In the genomic region with DNA sequence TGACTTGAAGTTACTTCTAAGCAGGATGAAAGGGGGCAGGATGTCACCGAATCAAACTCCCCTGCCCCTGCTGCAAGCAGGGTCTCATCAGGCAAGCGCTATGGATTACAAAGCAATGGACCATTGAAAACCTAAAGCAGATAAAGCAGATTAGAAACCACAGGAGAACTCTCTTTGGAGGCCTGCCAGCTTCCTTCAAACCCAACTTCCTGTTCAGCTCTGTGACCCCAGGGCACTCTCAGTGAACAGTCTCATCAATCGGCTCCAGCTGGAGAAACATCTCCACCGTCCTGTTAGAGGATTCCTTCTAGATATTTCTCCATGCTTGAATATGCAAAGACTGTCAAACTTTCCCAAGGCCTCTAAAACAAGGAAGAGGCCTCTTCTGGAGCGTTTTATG, we compare ENCODE assay signal across 8 mouse cellular contexts.
DNase-seq lines count a peak whose midpoint lies in the region; ATAC-seq lines count a peak whose summit lies in the region.

No protein-coding gene starts in this region.

- DNase-seq in adrenal gland, adult 2 months: peak; percentile 27
- no peak for DNase-seq in adrenal gland, postnatal 4 days (ENCODE audit: low spot score in 2 of 2)
- DNase-seq in monocyte, adult 2 months (ENCODE audit: low read depth in 1 of 2, low spot score in 2 of 2): peak; percentile 19 to 35
- DNase-seq in induced T-regulatory cell, adult 2 months (ENCODE audit: low read depth): peak; percentile 52
- peak; percentile 51 to 62 for DNase-seq in lung, postnatal 4 days
- DNase-seq in left cerebral cortex, adult 11 months (ENCODE audit: low spot score): no peak

- no peak for ATAC-seq in monocyte, adult 5-6 weeks (replicated peaks; ENCODE audit: insufficient number of reproducible peaks, low FRiP score, low TSS enrichment, poor library complexity, severe bottlenecking)
- ATAC-seq in erythroblast, adult 5-6 weeks (replicated peaks; ENCODE audit: low FRiP score, poor library complexity, severe bottlenecking): no peak

Comparison
In these comparisons a context has a peak if more than half of its experiments do, and no peak if none do; other contexts are left out.
1. DNase-seq: peak in adrenal gland, adult 2 months (single experiment), monocyte, adult 2 months (2 of 2), induced T-regulatory cell, adult 2 months (single experiment) and lung, postnatal 4 days (2 of 2); none in adrenal gland, postnatal 4 days (0 of 2) and left cerebral cortex, adult 11 months (single experiment).